Mouse (Mus musculus): Measurements from ENCODE around the gene Zc3h15. TPM values are rescaled to one million over a fixed set of nuclear protein-coding genes. Genes with fewer than 3 reads are reported as not detected.
"Not testable (repeated sequence)": the region's sequence is repeated elsewhere in the genome, so short reads cannot be mapped to it uniquely, and the experiment has no call there.

Gene Zc3h15
- polyA plus RNA-seq, 1 experiment from 2014 or later = 142 TPM

DNA sequence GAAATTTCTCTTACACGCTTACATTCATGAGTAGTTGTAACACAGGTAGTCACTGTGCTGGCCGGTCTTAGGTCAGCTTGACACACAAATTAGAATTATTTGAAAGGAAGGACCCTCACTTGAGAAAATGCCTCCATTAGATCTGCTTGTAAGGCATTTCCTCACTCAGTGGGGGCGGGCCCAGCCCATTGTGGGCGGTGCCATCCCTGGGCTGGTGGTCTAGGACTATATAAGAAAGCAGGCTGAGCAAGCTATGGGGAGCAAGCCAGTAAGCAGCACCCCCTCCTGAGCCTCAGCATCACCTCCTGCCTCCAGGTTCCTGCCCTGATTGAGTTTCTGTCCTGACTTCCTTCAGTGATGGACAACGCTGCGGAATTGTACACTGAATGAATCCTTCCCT is 16.3 kb upstream of the Zc3h15 start:
- H3K9me3 ChIP-seq (ENCODE audit: control insufficient read depth, low read depth, low read length) = no peaks in the 10 kb centered on the region
- H3K36me3 ChIP-seq (ENCODE audit: control insufficient read depth, insufficient read depth, low read length) = no peaks in the 10 kb centered on the region
- ATAC-seq (ENCODE audit: insufficient number of reproducible peaks, insufficient read depth, low FRiP score, low read depth) = no peak
- no peak overlapping the region for H3K27ac ChIP-seq (ENCODE audit: low read length)
- no peak overlapping the region for H3K9ac ChIP-seq (replicated peaks; ENCODE audit: low read depth, low read length)
- 93% methylated on average over 6 of the region's 6 CpGs for WGBS
- no peak overlapping the region for H3K4me3 ChIP-seq (ENCODE audit: low read depth, low read length)
- no peak overlapping the region for H3K4me2 ChIP-seq (replicated peaks; ENCODE audit: low read depth, low read length)
- H3K4me1 ChIP-seq (ENCODE audit: control insufficient read depth, insufficient read depth, low read length) = no peaks in the 10 kb centered on the region
- no peaks in the 10 kb centered on the region for H3K27me3 ChIP-seq (ENCODE audit: control insufficient read depth, insufficient read depth, low read length)

GRCm38 (mm10) chr2:83641993-83642392 is 2.2 kb upstream of the Zc3h15 start:
- ATAC-seq (ENCODE audit: insufficient number of reproducible peaks, insufficient read depth, low FRiP score, low read depth) = no peak

GRCm38 (mm10) chr2:83648916-83649315 is 4.7 kb downstream of the Zc3h15 start:
- no peak overlapping the region for H3K4me3 ChIP-seq (ENCODE audit: low read depth, low read length)
- no peaks in the 10 kb centered on the region for H3K9me3 ChIP-seq (ENCODE audit: control insufficient read depth, low read depth, low read length)
- 76% methylated on average over 9 of the region's 9 CpGs for WGBS
- H3K27ac ChIP-seq (ENCODE audit: low read length) = no peak overlapping the region
- H3K4me1 ChIP-seq (ENCODE audit: control insufficient read depth, insufficient read depth, low read length) = peaks cover 10% of the 10 kb centered on the region; the same call in 1 of the 2 replicates
- no peaks in the 10 kb centered on the region for H3K27me3 ChIP-seq (ENCODE audit: control insufficient read depth, insufficient read depth, low read length)
- no peak overlapping the region for H3K4me2 ChIP-seq (replicated peaks; ENCODE audit: low read depth, low read length)
- 0 out of 2 replicates have a peak, but pooled peaks cover 3% of the 10 kb centered on the region for H3K36me3 ChIP-seq (ENCODE audit: control insufficient read depth, insufficient read depth, low read length)
- no peak overlapping the region for H3K9ac ChIP-seq (replicated peaks; ENCODE audit: low read depth, low read length)
- ATAC-seq (ENCODE audit: insufficient number of reproducible peaks, insufficient read depth, low FRiP score, low read depth) = no peak

More at GRCm38 (mm10) chr2:83641993-83642392, 2.2 kb upstream of the Zc3h15 start:
- H3K9me3 ChIP-seq (ENCODE audit: control insufficient read depth, low read depth, low read length) = no peaks in the 10 kb centered on the region
- H3K4me1 ChIP-seq (ENCODE audit: control insufficient read depth, insufficient read depth, low read length) = peaks cover 3% of the 10 kb centered on the region; the same call in 1 of the 2 replicates
- H3K27me3 ChIP-seq (ENCODE audit: control insufficient read depth, insufficient read depth, low read length) = no peaks in the 10 kb centered on the region
- no peak overlapping the region for H3K27ac ChIP-seq (ENCODE audit: low read length)
- H3K4me3 ChIP-seq (ENCODE audit: low read depth, low read length) = no peak overlapping the region
- H3K4me2 ChIP-seq (replicated peaks; ENCODE audit: low read depth, low read length) = no peak overlapping the region
- WGBS = 61% methylated on average over 1 of the region's 1 CpGs
- H3K36me3 ChIP-seq (ENCODE audit: control insufficient read depth, insufficient read depth, low read length) = no peaks in the 10 kb centered on the region
- no peak overlapping the region for H3K9ac ChIP-seq (replicated peaks; ENCODE audit: low read depth, low read length)

DNA sequence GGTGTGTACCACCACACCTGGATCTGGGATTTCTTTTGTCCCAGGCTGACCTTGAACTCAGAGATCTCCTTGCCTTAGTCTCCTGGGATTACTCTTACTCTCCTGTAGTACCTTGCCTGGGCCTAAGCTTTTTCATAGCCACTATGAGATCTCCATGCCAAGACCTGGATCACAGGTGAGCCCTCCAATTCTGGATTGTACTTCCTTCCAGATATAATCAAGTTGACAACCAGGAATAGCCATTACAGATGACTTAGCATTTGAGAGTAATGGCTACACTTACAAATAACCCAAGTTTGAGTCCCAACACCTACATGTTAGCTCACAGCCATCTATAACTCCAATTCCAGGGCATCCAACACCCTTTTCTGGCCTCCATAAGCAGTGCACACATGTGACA is 8.4 kb downstream of the Zc3h15 start:
- no peak overlapping the region for H3K27ac ChIP-seq (ENCODE audit: low read length)
- H3K9ac ChIP-seq (replicated peaks; ENCODE audit: low read depth, low read length) = no peak overlapping the region
- peaks cover 23% of the 10 kb centered on the region; the same call in 1 of the 2 replicates for H3K36me3 ChIP-seq (ENCODE audit: control insufficient read depth, insufficient read depth, low read length)
- no peak overlapping the region for H3K4me2 ChIP-seq (replicated peaks; ENCODE audit: low read depth, low read length)
- ATAC-seq (ENCODE audit: insufficient number of reproducible peaks, insufficient read depth, low FRiP score, low read depth) = no peak
- H3K9me3 ChIP-seq (ENCODE audit: control insufficient read depth, low read depth, low read length) = no peaks in the 10 kb centered on the region
- H3K4me1 ChIP-seq (ENCODE audit: control insufficient read depth, insufficient read depth, low read length) = peaks cover 6% of the 10 kb centered on the region; the same call in 1 of the 2 replicates
- no peaks in the 10 kb centered on the region for H3K27me3 ChIP-seq (ENCODE audit: control insufficient read depth, insufficient read depth, low read length)
- no peak overlapping the region for H3K4me3 ChIP-seq (ENCODE audit: low read depth, low read length)

DNA sequence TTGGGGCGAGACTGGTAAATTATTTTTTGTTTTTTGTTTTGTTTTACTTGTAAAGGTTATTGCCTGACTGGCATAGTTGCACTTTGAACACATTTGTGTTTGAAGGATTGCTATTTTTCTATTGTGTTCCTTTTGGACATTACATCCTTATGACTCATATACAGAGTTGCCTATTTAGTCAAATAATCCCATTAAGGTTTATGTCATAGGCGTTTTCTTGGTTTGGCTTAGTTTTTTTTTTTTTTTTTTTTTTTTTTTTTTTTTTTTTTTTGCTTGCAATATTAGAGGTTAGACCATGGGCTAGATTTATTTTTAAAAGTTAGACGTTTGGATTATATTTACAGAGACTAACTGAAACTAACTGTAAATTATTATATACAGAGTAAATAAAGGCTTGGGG is 15.0 kb downstream of the Zc3h15 start:
- Histone ChIP-seq H3K4me2 (replicated peaks; ENCODE audit: low read depth, low read length) (no peak overlapping the region), H3K9me3 (ENCODE audit: control insufficient read depth, low read depth, low read length) (no peaks in the 10 kb centered on the region), H3K4me1 (ENCODE audit: control insufficient read depth, insufficient read depth, low read length) (no peaks in the 10 kb centered on the region), H3K9ac (replicated peaks; ENCODE audit: low read depth, low read length) (no peak overlapping the region), H3K27ac (ENCODE audit: low read length) (no peak overlapping the region), H3K36me3 (ENCODE audit: control insufficient read depth, insufficient read depth, low read length) (peaks cover 48% of the 10 kb centered on the region; the same call in 1 of the 2 replicates), H3K4me3 (ENCODE audit: low read depth, low read length) (no peak overlapping the region), H3K27me3 (ENCODE audit: control insufficient read depth, insufficient read depth, low read length) (no peaks in the 10 kb centered on the region)
- no peak for ATAC-seq (ENCODE audit: insufficient number of reproducible peaks, insufficient read depth, low FRiP score, low read depth)
- WGBS = 81% methylated on average over 3 of the region's 3 CpGs

DNA sequence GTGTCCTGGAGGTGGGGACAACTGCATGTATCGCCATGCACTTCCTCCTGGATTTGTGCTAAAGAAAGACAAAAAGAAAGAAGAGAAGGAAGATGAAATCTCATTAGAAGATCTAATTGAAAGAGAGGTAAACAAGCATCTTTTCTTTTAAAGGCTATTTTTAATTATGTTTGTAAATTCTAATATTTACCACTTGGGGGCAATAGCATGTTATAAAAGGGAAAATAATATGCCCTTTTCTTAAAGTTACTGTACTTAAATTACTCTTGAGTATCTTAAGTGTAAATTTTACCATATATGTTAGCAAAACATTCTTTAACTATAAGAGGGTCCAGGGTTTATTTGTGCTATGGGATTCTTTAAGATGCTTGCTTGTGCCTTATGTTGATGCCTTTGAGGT is 15.9 kb downstream of the Zc3h15 start:
- H3K4me2 ChIP-seq (replicated peaks; ENCODE audit: low read depth, low read length) = no peak overlapping the region
- ATAC-seq (ENCODE audit: insufficient number of reproducible peaks, insufficient read depth, low FRiP score, low read depth) = no peak
- no peaks in the 10 kb centered on the region for H3K4me1 ChIP-seq (ENCODE audit: control insufficient read depth, insufficient read depth, low read length)
- no peak overlapping the region for H3K9ac ChIP-seq (replicated peaks; ENCODE audit: low read depth, low read length)
- no peak overlapping the region for H3K27ac ChIP-seq (ENCODE audit: low read length)
- H3K4me3 ChIP-seq (ENCODE audit: low read depth, low read length) = no peak overlapping the region
- no peaks in the 10 kb centered on the region for H3K9me3 ChIP-seq (ENCODE audit: control insufficient read depth, low read depth, low read length)
- WGBS = 93% methylated on average over 1 of the region's 1 CpGs
- H3K36me3 ChIP-seq (ENCODE audit: control insufficient read depth, insufficient read depth, low read length) = peaks cover 46% of the 10 kb centered on the region; the same call in 1 of the 2 replicates
- H3K27me3 ChIP-seq (ENCODE audit: control insufficient read depth, insufficient read depth, low read length) = no peaks in the 10 kb centered on the region

GRCm38 (mm10) chr2:83661351-83661750 is 17.1 kb downstream of the Zc3h15 start:
- 96% methylated on average over 6 of the region's 6 CpGs for WGBS

GRCm38 (mm10) chr2:83665051-83665450 is 20.8 kb downstream of the Zc3h15 start:
- not testable (repeated sequence) for H3K27me3 ChIP-seq (ENCODE audit: control insufficient read depth, insufficient read depth, low read length); ATAC-seq (ENCODE audit: insufficient number of reproducible peaks, insufficient read depth, low FRiP score, low read depth); H3K4me2 ChIP-seq (replicated peaks; ENCODE audit: low read depth, low read length); H3K27ac ChIP-seq (ENCODE audit: low read length); H3K9ac ChIP-seq (replicated peaks; ENCODE audit: low read depth, low read length); H3K9me3 ChIP-seq (ENCODE audit: control insufficient read depth, low read depth, low read length); H3K4me3 ChIP-seq (ENCODE audit: low read depth, low read length); H3K4me1 ChIP-seq (ENCODE audit: control insufficient read depth, insufficient read depth, low read length)
- H3K36me3 ChIP-seq (ENCODE audit: control insufficient read depth, insufficient read depth, low read length) = peaks cover 27% of the 10 kb centered on the region; the same call in 1 of the 2 replicates
- 97% methylated on average over 2 of the region's 2 CpGs for WGBS

More at GRCm38 (mm10) chr2:83661351-83661750, 17.1 kb downstream of the Zc3h15 start:
- Histone ChIP-seq H3K27me3 (ENCODE audit: control insufficient read depth, insufficient read depth, low read length) (no peaks in the 10 kb centered on the region), H3K27ac (ENCODE audit: low read length) (no peak overlapping the region), H3K4me2 (replicated peaks; ENCODE audit: low read depth, low read length) (no peak overlapping the region), H3K9ac (replicated peaks; ENCODE audit: low read depth, low read length) (no peak overlapping the region), H3K36me3 (ENCODE audit: control insufficient read depth, insufficient read depth, low read length) (peaks cover 36% of the 10 kb centered on the region; the same call in 1 of the 2 replicates), H3K4me3 (ENCODE audit: low read depth, low read length) (no peak overlapping the region), H3K9me3 (ENCODE audit: control insufficient read depth, low read depth, low read length) (no peaks in the 10 kb centered on the region), H3K4me1 (ENCODE audit: control insufficient read depth, insufficient read depth, low read length) (no peaks in the 10 kb centered on the region)
- ATAC-seq (ENCODE audit: insufficient number of reproducible peaks, insufficient read depth, low FRiP score, low read depth) = no peak

GRCm38 (mm10) chr2:83667430-83667829 is 23.2 kb downstream of the Zc3h15 start:
- no peak overlapping the region for H3K4me2 ChIP-seq (replicated peaks; ENCODE audit: low read depth, low read length)
- H3K9me3 ChIP-seq (ENCODE audit: control insufficient read depth, low read depth, low read length) = no peaks in the 10 kb centered on the region
- H3K9ac ChIP-seq (replicated peaks; ENCODE audit: low read depth, low read length) = no peak overlapping the region
- no peak overlapping the region for H3K27ac ChIP-seq (ENCODE audit: low read length)
- H3K27me3 ChIP-seq (ENCODE audit: control insufficient read depth, insufficient read depth, low read length) = no peaks in the 10 kb centered on the region
- 87% methylated on average over 2 of the region's 2 CpGs for WGBS
- H3K36me3 ChIP-seq (ENCODE audit: control insufficient read depth, insufficient read depth, low read length) = peaks cover 19% of the 10 kb centered on the region
- no peaks in the 10 kb centered on the region for H3K4me1 ChIP-seq (ENCODE audit: control insufficient read depth, insufficient read depth, low read length)
- H3K4me3 ChIP-seq (ENCODE audit: low read depth, low read length) = no peak overlapping the region
- ATAC-seq (ENCODE audit: insufficient number of reproducible peaks, insufficient read depth, low FRiP score, low read depth) = no peak

Data from stomach, embryonic 14.5 days (tissue).